Mouse (Mus musculus) lung, postnatal 0 days (tissue): Measurements from ENCODE around the gene Ahdc1. TPM values are rescaled to one million over a fixed set of nuclear protein-coding genes. Genes with fewer than 3 reads are reported as not detected.

Experiments used
- ATAC-seq: fragments of 200-750 bp; cut with Nextera tagmentation; 2 replicates; pipeline ENCODE4 v1.8.0; 2017; ENCODE audit warnings: moderate library complexity
- DNase-seq: peaks from one replicate; pipeline ENCODE4 v3.0.0-alpha.2; 2016; ENCODE audit warnings: low spot score
- H3K27ac ChIP-seq: fragments of 300-500 bp; sonication (generic); 2 replicates; pipeline ENCODE4 v1.5.1; 2014; ENCODE audit warnings: antibody characterized with exemption, mild to moderate bottlenecking, low read length, mixed read lengths
- H3K27me3 ChIP-seq: fragments of 300-500 bp; sonication (generic); replicated peaks from 2 replicates; pipeline ENCODE4 v1.6.1; 2014; ENCODE audit warnings: low read length, mixed read lengths; ENCODE audit not compliant: insufficient read depth
- H3K36me3 ChIP-seq: fragments of 300-500 bp; sonication (generic); 2 replicates; pipeline ENCODE4 v1.6.1; 2014; ENCODE audit warnings: low read length, mixed read lengths; ENCODE audit not compliant: insufficient read depth
- H3K4me1 ChIP-seq: fragments of 300-500 bp; sonication (generic); 2 replicates; pipeline ENCODE4 v1.6.1; 2014; ENCODE audit warnings: antibody characterized with exemption, low read depth, low read length, mixed read lengths; ENCODE audit not compliant: insufficient read depth
- H3K4me2 ChIP-seq: fragments of 300-500 bp; sonication (generic); replicated peaks from 2 replicates; pipeline ENCODE4 v1.6.1; 2014; ENCODE audit warnings: low read depth, mild to moderate bottlenecking, low read length, moderate library complexity, mixed read lengths
- H3K4me3 ChIP-seq: fragments of 300-500 bp; sonication (generic); 2 replicates; pipeline ENCODE4 v1.5.1; 2014; ENCODE audit warnings: low read depth, low read length
- H3K9ac ChIP-seq: fragments of 300-500 bp; sonication (generic); replicated peaks from 2 replicates; pipeline ENCODE4 v1.6.1; 2014; ENCODE audit warnings: low read depth, mild to moderate bottlenecking
- H3K9me3 ChIP-seq: fragments of 300-500 bp; sonication (generic); 2 replicates; pipeline ENCODE4 v1.6.1; 2016; ENCODE audit warnings: low read length, mixed read lengths
- CTCF ChIP-seq: IDR thresholded peaks from 2 replicates; pipeline ENCODE4 v1.5.1; 2016; ENCODE audit warnings: antibody characterized with exemption, mild to moderate bottlenecking
- EP300 ChIP-seq: IDR thresholded peaks from 2 replicates; pipeline ENCODE4 v1.6.1; 2016; ENCODE audit warnings: antibody characterized with exemption, mild to moderate bottlenecking, control low read depth
- WGBS: fragments of 180-500 bp; shearing (Covaris S2); extraction: QIAGEN DNeasy Blood & Tissue Kit; methylation state at CpG from one replicate; pipeline ENCODE4 v1.1.7; 2014; 5-methylcytosine and 5-hydroxymethylcytosine counted together
- polyA plus RNA-seq: library from polyadenylated mRNA; unstranded; fragments of >200 nt; fragmentation: Nextera tagmentation; extraction: Ambion mirVana; gene quantifications from 2 replicates; pipeline ENCODE4 v1.2.1, GENCODE M21; 2015

The Ahdc1 gene
- polyA plus RNA-seq, 1 experiment from 2014 or later: 3.9 TPM

DNA sequence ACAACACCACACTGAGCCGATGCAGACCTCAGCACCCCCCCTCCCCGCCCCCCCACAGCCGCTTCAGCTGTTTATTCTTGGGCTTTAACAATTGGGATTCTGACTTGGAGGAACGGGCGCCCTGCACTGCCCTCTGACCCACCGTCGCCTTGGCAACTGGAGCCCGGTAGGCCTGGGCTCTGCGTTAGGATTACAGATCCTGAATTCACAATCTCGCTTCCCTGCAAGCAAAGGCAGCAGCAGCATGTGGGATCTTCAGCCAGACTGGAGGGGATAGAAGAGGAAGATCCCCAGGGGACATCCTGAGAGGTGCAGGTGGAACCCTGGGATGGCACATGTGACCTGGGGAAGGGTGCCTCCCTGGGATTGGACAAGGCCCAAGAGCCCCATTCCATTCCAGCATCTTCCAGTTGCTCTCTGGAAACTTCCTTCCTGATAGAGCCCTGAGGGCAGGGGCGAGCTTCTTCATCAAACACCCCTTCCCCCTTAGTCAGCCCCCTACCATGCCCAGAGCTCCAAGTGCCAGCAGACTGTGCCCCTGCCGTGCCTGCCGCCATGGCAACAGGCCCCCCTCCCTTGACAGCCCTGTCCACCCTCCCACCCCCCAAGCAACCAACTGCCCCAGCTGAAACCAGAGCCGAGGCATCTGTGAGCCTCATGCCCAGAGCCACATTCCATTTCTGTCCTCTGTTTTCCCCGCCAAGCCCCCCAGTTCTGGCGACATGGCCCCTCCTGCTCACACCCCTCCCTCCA lies 36.5 kb downstream of the Ahdc1 start:
- Histone ChIP-seq H3K27ac (no peak overlapping the region), H3K4me2 (no peak overlapping the region), H3K36me3 (no peaks in the 10 kb centered on the region), H3K9ac (no peak overlapping the region), H3K9me3 (no peaks in the 10 kb centered on the region), H3K4me1 (peaks cover 51% of the 10 kb centered on the region), H3K4me3 (no peak overlapping the region), H3K27me3 (no peaks in the 10 kb centered on the region)
- WGBS: 34% methylated on average over 16 of the region's 16 CpGs
- ATAC-seq (no peak), DNase-seq (no peak)
- no peak for TF ChIP-seq CTCF
- no peak for TF ChIP-seq EP300

DNA sequence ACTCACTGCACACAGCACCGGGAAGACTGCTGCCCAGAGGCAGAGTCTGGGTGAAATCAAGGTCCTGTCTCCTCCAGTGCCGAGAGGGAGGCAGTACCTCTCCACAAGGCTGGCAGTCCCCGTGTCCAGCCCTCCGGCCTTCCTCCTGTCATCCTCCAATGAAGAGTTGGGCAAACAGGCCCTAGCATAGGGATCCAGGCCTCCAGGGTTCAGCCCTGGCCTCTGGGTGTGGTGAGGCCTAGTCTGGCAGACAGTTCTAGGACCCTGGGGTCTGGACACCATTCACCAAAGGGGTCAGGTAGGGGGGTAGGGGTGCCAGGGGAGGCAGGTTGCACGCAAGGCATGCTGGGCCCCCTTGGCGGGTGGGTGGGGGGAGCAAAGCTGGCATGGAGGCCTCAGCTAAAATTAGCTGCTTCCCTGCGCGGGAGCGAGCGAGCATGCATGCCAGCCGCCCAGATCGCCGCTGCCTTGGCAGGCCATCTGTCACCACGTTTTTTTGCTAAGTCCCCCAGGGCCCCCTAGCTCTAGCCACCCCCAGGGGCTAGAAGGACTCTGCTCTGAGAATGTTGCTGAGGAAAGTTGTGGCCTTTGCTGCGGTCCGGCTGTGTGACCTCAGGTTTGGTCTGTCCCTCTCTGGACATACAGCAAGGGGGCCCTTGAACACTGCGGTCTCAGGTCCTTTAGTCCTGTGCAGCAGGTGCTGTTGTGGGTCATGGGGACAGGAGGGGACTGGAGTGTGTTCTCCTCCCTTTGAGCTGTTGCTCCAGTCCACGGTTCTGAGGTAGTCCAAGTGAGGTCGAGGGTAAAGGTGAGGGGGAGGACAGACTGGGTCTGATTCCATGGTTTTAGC lies 38.2 kb downstream of the Ahdc1 start:
- DNase-seq: no peak
- WGBS: 50% methylated on average over 19 of the region's 19 CpGs
- no peak for TF ChIP-seq CTCF
- no peak for TF ChIP-seq EP300
- no peak overlapping the region for H3K4me3 ChIP-seq
- H3K9me3 ChIP-seq: no peaks in the 10 kb centered on the region
- 0 out of 2 replicates have a peak overlapping the region, but pooled peaks have one; percentile 1 for H3K27ac ChIP-seq
- H3K27me3 ChIP-seq: no peaks in the 10 kb centered on the region
- peaks cover 35% of the 10 kb centered on the region for H3K4me1 ChIP-seq
- no peak overlapping the region for H3K9ac ChIP-seq
- no peaks in the 10 kb centered on the region for H3K36me3 ChIP-seq
- no peak overlapping the region for H3K4me2 ChIP-seq
- no peak for ATAC-seq

DNA sequence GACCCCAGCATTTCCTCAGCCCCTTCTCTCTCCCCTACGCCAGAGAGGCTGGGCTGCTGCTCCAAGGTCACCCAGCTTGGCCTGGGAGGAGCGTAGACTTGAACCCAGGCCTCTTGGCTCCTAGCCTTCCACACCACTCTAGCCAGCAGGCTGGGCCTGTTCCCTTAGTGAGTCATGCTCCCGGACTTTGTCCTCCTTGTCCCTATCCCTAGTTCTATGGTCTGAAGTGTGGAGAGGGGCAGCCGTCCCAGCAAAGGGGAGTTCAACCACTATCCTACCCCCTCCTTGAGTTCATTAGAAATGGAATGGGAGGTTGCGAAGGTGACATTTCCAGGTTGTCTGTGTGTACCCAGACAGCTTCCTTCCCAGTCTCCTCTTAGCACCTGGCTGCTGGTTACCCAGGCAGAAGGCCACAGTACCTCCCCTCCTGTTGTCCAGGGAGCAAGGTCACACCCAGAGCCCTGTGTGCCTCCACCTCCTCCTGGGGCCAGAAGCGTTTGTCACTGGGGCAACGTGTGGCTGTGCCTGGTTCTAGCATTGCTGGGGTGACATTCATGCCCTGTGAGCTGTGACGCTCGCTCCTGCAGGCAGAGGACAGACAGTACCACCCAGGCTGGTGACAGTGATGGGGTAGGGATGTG lies 39.3 kb downstream of the Ahdc1 start:
- Histone ChIP-seq H3K9me3 (no peaks in the 10 kb centered on the region), H3K4me3 (no peak overlapping the region), H3K4me2 (no peak overlapping the region), H3K27ac (no peak overlapping the region), H3K36me3 (no peaks in the 10 kb centered on the region), H3K27me3 (no peaks in the 10 kb centered on the region), H3K9ac (no peak overlapping the region), H3K4me1 (peaks cover 25% of the 10 kb centered on the region)
- ATAC-seq (no peak), DNase-seq (no peak)
- 66% methylated on average over 9 of the region's 9 CpGs for WGBS
- no peak for TF ChIP-seq CTCF
- no peak for TF ChIP-seq EP300

DNA sequence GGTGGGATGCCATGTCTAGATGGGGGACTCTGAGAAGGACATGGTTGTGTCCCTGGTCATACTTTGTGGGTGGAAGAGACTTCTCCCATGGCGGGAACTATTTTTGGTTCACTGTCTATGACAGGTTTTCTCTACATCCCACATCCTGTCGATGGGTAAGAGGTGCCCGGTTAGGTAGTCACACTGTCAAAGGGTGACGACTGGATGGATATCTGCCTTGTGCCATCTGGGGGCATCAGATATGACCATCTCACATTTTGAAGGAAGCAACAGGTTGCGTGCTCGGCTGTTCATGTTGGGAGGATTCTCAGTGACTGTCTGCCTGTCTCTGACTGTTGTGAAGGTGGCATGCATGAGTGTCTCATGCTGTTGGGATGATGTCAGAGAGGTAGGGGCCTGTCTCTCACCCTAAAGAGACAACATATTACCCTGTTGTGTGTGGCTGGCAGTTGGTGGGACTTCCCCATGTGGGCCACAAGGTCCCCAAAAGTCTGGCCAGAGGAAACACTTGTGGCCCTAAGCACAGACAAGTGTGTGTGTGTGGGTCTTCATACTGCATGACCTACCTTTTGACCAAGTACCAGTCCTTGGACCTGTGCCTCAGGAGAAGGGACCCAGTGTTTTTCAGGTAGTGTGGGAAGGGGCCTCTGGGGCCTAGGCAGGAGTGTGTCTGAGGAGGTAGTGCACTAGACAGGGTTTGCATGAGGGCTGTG lies 39.9 kb downstream of the Ahdc1 start:
- Histone ChIP-seq H3K27me3 (no peaks in the 10 kb centered on the region), H3K4me1 (peaks cover 24% of the 10 kb centered on the region), H3K36me3 (no peaks in the 10 kb centered on the region), H3K4me2 (no peak overlapping the region), H3K9me3 (no peaks in the 10 kb centered on the region), H3K9ac (no peak overlapping the region), H3K27ac (no peak overlapping the region), H3K4me3 (no peak overlapping the region)
- TF ChIP-seq CTCF: no peak
- TF ChIP-seq EP300: no peak
- DNase-seq (no peak), ATAC-seq (no peak)
- 82% methylated on average over 6 of the region's 6 CpGs for WGBS

DNA sequence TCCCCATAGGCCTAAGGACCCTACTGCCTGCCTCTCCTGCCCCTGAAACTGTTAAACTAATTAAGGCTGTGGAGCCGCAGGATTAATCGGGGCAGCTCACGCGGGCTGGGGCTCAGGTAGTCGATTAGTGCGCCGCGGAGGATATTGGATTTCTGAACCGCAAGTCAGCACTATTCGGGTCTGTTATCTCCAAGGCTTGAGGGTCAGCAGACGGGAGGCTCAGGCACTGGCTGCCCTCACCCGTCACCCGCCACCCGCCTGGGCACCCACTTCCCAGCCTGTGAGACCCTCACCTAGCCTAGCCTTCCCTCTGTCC lies 40.4 kb downstream of the Ahdc1 start:
- Histone ChIP-seq H3K4me2 (no peak overlapping the region), H3K4me3 (no peak overlapping the region), H3K27ac (no peak overlapping the region), H3K27me3 (no peaks in the 10 kb centered on the region), H3K9me3 (no peaks in the 10 kb centered on the region), H3K36me3 (no peaks in the 10 kb centered on the region), H3K4me1 (peaks cover 23% of the 10 kb centered on the region), H3K9ac (no peak overlapping the region; the same call in 1 of the 2 replicates)
- 66% methylated on average over 14 of the region's 14 CpGs for WGBS
- ATAC-seq (no peak), DNase-seq (no peak)
- TF ChIP-seq EP300: no peak
